Mouse (Mus musculus): Measurements from ENCODE around the gene Stat4.
"Not testable (repeated sequence)": the region's sequence is repeated elsewhere in the genome, so short reads cannot be mapped to it uniquely, and the experiment has no call there.

- not testable (repeated sequence) for TF ChIP-seq CTCF (conservative IDR thresholded peaks at IDR 0.05; ENCODE audit: insufficient read depth, insufficient read length, low read depth, low read length); POLR2A (IDR thresholded peaks at IDR 0.05; ENCODE audit: low read depth, low read length)
Observed at GRCm38 (mm10) chr1:52046891-52047290, 59.9 kb downstream of the Stat4 start.
